Mouse (Mus musculus) cerebellum, postnatal 14 days (tissue): ENCODE data around the gene Gm21983.

Experiments
- DNase-seq, 2 experiments: peaks; one replicate each; pipeline ENCODE4 v3.0.0; 2021; ENCODE audit warnings: mixed read lengths in 2 of 2

Gene Gm21983

DNA sequence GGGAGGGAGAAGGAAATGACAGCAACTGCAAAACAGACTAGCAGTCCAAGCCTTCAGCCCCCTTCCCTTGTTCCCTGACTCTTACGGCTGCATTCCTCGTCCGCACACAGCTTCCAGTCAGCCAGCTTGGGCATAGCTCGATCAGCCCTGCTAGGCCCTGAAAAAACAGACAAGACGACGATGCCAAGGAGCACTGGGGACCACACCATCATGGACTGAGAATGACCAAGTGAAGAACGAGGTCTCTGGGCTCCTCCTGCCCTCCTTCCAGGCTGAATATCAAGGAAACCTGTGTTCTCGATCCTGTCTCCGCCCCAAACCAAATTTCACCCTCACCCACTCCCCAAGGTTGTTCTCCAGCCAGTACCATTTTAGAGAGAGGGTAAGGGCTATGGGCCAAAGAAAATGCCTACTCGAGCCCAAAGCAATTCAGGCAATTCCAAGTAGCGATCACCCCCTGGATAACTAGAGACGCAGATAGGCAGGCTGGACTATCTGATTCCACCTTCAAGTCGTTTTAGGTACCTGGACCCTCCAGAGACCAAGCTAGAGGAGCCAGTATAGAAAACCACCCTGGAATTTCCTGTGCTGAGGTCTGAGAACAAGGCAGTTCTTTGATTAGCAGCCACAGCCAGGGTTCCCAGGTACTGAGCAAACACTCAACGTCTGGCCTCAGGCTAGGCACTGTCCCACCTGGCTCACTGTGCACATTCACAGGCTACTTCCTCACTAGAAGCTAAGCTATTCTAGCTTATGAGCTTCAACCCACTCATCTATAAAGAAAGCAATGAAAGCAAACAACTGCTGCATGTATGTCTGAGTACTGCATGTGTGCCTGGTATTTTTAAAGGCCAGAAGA is at the start of gene Gm21983, which contains the start of gene Mia:
Gm21983 (minus strand) TSS at position 250 of the 859 bp plus-strand sequence.
Mia (minus strand) TSS at position 321 of the 859 bp plus-strand sequence.
- peak; percentile 75 to 79 for DNase-seq

DNA sequence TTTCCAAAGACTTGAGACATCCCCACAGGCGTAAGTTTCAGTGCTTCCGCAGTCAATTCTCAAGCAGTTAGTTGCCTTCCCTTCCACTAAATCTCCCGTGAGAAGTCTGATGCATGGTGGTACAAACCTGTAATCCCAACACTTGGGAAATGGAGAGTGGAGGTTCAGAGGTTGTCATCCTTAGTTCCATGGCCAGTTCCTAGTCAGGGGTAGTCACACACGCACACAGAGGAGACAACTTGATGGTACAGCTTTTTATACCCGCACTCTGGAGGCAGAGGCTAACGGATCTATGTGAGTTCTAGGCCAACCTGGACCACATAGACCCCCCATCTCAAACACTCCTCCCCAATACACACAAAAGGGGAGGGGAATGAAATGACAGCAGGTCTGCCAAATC is 48.0 kb upstream of the Gm21983 start:
- no peak for DNase-seq

DNA sequence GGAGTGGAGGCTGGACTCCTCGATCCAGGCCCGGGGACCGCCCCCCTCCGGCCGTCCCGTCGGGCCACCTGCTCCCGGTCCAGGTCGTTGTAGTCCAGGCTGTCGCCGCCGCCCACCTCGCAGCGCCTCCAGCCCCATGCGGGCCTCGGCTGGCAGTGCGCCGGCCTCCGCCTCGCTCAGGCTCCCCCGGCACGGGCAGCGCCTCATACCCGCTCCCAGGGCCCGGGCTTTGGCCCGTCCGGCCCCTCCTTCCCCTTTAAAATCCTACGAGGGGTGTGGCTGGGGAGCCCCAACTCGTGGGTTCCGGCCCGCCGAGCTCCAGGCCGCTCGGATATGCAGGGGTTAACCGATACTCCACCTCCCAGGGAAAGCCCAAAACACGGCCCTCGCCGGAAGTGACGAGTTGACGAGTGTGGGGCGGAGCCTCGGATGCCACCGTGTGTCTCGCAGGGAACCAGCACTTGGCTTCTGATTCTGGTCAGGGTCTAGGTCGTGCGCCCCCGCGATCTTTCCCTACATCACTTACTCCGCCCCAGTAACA is 47.5 kb upstream of the Gm21983 start, which contains the start of gene Itpkc:
Itpkc (minus strand) TSS at position 381 of the 541 bp plus-strand sequence.
- DNase-seq: peak; percentile 91 to 93

DNA sequence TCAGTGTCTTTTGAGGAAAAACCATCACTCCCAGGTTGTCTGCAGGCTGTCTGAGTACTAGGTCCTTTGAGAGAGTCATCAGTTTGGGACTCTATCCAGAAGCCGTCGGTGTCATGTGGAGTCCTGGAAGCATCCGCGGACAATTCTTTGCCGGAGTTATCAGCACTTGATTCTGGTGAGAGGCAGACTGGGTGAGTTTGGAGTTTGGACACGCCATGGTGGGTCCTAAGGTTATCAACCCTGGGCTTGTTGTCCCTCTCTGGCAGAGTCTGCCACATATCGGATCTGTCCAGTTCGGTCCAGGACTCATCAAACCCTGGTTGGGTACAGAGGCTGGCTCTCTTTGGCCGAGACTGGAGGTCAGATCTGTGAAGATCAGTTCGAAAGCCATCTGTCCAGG is 46.8 kb upstream of the Gm21983 start:
- DNase-seq: peak; percentile 72 to 74

DNA sequence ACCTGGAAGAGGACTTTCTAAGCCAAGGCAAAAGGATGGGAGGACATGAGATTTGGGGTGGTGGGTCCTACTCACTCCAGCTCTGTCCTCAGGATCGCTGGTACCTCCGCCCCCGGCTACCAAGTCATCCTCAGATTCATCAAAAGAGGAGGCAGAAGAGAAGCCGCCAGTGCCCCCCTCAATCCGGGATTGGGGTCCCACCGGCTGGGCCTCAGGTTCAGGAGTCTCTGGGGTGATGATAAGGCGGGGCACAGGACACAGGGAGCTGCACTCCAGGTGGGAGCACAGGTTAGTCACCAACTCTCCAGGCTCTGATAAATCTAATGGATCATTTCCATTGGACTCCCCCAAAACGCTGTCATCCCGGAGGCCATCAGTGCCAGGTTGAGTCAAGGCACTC is 46.4 kb upstream of the Gm21983 start:
- no peak for DNase-seq

DNA sequence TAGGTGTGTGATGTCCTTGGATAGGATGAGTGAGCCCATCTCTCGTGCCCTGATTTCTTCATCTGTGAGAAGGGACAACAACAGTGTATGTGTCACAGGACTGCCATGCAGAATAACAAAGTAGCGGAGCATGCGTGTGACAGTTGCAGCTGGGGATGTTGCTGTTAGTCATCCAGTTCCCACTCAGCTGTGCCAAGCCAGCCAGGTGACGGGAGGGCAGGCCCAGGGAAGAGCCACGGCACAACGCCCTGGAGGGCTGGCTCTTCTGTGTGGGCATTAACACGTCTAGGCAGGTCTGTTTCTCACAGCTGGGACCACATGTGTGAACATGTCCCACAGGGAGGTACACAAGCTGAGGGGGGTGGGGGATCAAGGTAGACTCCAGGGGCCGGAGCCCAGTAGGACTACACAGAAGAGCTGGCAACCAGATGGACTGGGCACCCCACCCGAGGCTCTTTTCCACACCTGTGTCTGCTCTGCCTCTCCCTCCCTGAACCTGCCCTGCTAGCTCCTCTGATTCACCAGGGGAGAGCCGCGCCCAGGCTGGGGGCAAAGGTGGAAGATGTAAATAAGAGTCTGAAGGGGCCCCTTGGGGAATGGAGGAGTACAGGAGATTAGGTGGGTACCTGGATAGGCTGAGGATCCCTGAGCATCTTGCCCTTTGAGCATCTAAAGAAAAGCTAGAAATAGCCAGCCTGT is 44.1 kb upstream of the Gm21983 start:
- peak in 1 of 2 experiments; percentile 33 for DNase-seq

DNA sequence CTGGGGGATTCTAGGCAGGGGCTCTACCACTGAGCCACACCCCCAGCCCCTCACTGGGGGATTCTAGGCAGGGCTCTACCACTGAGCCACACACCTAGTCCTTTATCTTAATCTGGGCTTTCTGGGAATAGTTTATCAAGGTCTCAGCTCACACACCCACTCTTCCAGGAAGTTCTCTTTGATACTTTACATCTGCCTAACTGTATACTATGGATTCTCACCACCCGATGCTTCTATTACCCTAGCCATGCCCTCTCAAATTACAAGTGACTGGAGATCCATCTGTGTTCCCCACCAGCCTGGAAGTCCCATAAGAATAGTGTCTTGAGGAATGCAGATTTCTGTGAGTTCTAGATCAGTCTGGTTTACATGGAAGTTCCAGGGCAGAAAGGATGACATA is 41.7 kb upstream of the Gm21983 start:
- no peak for DNase-seq

DNA sequence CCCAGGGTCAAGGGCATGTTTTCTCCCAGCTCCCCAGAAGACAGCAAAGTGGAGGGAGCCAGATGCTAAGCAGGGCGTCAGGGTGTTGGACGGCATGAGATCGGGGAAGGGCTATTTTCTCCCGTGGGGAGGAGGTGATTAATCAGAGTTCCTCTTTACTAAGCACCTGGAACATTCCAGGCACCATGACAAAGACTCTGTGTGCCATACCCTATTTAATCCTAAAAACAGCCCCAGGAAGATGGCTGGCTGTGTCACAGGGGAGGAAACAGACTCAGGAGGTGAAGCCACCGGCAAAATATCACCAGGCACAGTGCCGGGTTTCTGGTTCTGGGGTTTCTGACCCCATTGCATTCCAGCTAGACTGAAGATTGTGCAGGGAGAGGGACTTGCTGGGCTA is 41.1 kb upstream of the Gm21983 start:
- DNase-seq: no peak

DNA sequence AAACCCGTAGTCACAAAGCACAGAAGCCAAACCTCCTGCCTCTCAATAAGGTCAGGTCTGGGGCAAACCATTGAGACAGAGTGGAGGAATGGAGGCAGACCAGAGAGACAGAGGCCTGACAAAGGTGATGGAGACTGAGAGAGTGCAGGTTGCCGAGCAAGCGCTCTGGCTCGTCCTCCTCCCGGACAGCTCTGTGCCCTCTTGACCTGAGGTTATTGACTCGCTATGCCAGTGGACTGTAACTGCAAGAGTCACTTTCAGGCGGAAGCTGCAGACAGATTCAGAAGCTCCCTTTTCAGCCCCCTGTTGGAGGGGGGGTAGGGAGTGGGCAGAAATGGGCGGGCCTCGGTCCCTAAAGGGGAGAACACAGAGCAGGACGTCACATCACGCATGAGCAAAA is 39.1 kb upstream of the Gm21983 start:
- DNase-seq: no peak

DNA sequence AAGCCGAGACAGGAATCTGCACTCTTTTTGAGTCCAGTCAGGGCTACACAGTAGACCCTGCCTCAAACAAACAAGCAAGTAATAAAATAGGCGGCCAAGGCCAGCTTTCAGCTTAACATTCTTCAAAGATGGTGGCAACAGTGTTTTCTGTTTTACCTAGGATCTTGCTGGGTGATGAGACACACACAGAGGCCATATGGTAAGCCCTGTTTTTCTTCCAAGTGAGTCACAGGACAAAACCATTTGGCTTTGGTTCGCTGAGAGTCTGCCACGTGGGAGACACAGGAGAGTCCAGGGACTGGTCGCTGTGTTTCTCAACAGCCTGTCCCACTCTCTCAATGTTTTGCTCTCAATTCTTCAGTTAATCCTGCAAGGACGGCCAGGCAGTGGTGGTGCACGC is 37.7 kb upstream of the Gm21983 start:
- DNase-seq: peak; percentile 62 to 73

DNA sequence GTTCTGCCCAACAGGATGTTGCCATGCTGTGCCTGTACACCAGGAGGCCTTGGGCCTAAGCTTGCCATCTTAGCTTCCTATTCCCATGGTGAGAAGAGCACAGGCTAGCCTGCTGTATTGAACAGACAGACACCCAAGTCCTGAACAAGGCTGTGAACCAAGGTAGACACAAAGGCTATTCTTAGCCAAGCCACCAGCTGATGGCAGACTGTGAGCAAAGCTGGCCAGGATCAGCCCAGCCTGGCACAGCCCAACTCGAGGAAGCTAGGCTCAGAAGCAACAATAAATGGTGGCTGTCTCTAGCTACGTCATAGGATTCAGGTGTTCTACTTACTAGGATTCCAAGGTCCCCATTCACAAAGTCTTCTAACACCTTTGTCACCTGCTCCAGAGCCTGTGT is 31.7 kb upstream of the Gm21983 start:
- no peak for DNase-seq

DNA sequence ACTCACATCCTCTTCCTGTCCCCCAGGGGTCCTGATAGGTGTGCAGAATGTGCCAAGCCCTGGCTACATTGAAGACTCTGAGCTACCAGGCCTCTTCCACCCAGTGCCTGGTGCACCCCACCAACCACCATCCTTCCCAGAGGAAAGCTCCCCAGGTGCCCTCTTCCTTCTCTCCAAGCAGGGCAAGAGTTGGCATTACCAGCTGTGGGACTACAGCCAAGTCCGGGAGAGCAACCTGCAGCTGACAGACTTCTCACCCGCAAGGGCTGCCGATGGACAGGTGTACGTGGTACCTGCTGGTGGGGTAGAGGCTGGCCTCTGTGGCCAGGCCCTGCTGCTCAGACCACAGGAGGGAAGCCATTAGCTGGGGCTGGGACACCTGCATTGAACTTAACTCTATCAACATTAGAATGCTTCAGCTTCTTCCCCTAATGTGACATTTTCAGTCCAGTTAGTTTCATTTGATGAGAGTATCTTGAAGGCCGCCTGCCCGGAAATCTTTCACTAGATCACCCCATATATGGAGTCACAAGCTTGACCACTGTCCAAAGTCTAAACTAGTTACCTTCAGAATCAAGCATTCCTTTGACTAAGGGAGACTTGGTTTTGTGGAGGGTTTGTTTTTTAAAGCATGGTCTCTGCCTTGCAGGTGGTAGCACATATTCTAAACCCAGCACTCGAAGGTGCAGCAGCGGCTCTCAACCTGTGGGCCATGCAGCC is 23.0 kb upstream of the Gm21983 start:
- peak; percentile 53 to 56 for DNase-seq

DNA sequence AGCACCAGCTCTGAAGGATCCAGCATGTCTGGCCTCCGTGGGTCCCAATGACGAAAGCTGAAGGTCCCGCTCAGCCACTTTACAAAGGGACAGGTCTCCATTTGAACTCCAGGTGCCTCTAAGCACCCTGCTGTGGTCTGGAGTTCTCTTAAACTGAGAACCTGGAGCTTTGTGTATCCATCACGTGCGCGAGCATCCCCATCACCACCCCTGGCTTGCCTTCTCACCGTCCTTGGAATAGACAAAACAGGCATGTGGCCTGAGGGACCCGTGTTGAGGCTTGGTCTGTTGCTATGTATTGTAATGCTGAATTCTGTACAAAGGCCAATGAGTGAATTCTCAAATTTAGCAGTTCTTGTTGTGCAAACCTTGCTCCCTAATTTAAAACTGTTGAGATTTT is 17.9 kb upstream of the Gm21983 start:
- DNase-seq: no peak

DNA sequence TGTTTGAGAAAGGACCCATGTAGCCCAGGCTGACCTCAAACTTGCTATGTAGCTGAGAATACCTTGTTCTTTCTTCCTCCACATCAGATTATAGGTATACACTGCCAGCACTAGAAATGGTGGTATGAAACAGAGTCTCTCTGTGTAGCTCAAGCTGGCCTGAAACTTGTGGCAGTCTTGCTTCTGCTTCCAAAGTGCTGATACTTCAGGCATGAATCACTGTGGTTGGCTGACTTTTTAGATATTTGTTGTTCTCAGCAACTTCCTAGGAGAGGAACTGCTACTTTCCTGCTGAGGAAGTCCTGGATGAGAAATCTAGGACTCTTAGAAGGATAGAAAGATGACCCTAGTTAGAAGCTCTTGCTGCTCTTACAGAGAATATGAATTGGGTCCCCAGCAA is 17.5 kb upstream of the Gm21983 start:
- no peak for DNase-seq

DNA sequence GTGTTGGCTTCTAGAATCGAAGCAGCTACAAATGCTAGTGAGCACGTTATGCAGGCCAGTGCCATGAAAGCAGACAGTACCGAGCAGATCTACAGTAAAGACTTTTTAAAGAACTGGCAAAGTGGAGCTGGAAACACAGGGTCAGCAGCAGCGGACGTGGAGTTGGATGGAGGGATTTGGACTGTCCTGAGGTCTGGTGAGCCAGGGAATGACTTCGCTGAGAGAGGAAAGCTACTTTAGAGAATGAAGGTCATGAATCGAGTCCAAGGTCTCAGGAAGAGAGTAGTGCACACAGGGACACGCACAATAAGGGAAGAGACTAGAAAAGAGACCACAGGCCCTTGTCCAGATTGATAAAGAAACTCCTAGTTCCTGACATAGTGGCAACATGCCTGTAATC is 16.7 kb upstream of the Gm21983 start:
- no peak for DNase-seq

DNA sequence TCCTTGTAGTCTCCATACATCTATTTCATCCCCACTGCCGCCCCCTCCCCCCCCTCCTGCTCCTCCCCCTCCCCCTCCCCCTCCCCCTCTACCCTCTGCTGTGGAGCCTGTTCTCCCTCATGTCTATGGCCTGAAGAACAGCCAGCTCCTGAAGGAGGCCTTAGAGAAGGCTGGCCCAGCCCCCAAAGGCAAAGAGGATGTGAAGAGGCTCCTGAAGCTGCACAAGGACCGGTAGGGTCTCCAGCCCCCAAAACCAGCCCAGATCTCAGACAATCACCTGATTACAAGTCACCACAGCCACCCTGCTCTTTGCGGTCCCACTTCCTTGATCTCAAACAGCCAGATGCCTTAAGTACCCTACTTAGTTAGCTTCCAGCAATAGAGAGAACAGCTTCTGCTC is 16.2 kb upstream of the Gm21983 start:
- no peak for DNase-seq

DNA sequence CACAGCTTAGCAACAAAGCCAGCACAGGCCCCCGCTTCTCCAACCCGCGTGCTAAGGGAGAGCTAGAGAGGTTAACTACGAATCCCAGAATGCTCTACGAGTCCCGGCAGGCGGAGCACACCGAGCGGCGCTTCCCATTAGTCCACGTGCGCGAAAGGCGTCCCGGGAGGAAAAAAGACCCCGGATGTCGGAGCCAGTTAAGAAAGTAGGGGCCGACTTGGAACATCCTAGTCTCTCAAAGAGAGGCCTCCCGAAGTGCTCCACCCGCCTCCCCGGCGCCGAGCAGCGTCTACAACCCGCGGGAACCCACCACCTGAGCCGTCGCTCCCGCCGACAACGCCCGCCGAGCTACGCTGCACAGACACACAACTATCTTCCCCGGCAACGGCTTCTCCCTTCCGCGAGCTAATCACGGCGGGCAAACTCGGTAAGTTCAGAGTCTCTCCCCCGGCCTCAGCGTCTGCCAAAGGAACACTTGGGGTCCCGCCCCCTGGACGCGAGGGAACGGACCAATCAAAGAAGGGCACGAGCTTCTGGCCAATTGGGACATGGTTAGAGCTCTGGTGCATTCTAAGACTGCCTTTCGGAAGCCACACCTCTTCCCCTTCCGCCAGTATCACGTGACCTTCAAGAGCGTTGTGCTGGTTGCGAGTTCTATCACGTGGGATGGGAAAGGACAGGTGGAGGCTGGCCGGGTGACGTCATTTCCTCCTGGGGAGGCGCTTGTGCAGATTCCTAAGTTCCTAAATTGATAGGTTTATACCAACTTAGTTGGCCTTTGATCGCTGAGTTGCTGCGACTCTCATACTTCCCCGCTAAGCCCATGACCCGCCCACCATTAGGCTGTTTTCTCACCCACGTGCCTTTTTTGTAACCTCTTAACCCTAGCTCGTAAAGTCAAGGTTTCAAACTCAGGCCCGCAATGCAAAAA is 15.1 kb upstream of the Gm21983 start, which contains the start of the genes BC024978 and Snrpa:
BC024978 (plus strand) TSS at position 101 of the 931 bp plus-strand sequence.
Snrpa (minus strand) TSS at position 591 of the 931 bp plus-strand sequence.
- DNase-seq: peak; percentile 96 to 97

DNA sequence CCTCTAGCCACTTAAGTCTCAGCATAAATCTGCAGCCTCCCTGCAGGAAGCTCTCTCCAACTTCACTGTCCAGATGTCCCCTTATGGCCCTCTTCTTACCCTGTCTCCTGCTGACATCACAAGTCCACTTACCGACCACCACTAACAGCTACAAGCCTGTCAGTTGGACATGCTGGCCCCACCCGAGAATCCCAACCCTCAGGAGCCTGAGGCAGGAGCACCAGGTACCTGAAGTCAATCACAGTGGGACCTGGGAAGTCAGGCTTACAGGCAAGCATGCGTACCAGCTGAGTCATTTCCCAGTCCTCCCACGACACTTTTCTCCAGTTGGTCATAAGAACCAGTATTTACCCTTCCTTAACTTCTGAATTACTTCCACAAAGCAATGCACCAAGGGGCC is 12.8 kb upstream of the Gm21983 start:
- DNase-seq: no peak

DNA sequence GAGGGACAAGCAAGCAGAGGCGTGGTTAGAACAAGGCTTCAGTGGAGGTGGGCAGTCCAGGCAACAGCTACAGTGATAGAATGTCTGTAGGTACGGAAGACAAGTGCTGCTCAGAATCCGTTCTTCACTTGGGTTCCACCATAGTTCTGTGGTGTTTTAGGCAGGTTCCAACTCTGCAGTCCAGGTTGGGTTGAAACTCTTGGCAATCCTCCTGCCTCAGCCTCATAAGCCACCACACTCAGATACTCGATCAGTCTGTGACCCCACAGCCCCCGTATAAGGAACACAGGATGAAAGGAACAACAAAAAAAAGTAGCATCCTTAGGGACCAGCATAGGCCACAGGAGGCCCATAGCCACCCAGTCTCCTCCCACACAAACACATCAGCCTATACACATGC is 11.5 kb upstream of the Gm21983 start:
- DNase-seq: no peak

DNA sequence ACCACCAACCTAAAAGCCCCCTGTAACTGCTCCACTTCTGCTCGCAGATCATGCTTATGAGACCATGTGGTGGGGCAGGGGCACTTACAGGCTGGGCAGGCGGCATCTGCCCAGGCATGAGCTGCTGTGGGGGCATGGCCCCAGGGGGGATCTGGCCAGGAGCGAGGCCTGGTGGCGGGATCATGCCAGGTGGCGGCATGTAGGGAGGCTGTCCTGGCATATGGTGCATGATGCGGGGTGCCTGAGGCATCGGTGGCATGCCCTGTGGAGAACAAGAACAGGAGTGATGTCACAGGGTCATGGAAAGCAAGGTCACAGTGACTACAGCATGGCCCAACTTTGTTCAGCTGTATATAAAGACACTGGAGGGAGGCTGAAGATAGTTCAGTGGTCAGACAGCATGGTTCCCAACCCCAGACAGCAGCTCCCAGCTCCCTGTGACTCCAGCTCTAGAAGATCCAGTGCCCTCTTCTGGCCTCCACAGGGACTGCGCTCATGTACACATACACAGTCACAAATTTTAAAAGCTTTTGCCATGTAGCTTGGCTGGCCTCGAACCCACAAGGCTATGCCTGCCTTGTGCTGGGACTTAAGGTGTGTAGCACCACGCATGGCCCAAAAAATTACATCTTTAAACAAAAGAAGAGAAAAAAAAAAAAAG is 8.5 kb upstream of the Gm21983 start:
- DNase-seq: peak in 1 of 2 experiments; percentile 45

DNA sequence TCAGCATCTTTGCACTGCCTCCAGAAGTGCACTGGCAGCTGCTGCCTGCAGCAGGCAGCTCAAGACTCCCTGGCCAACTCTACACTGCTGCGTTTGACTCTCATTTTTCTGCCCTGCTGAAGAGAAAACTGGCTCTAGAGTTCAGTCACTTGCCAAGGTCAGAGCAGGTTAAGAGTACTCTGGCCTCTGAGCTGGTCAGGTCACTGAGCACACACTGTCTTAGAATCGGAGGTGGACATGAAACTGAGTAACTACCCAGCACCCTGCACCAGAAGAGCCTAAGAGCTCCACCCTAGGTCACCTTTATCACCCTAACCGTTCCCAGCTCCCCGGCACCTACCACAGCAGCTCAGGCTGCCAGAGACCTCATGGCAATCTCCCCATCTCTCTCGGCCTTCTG is 5.1 kb upstream of the Gm21983 start:
- no peak for DNase-seq
